Mouse (Mus musculus): ENCODE data around the gene Eif5a. TPM values are rescaled to one million over a fixed set of nuclear protein-coding genes. Genes with fewer than 3 reads are reported as not detected.
"Not testable (repeated sequence)": the region's sequence is repeated elsewhere in the genome, so short reads cannot be mapped to it uniquely, and the experiment has no call there.

The Eif5a gene
- polyA plus RNA-seq, 1 experiment from 2014 or later: 1,451 TPM

GRCm38 (mm10) chr11:69930967-69931537 lies 9.3 kb upstream of the Eif5a start:
- no peak overlapping the region for H3K27ac ChIP-seq

GRCm38 (mm10) chr11:69930176-69930575 lies 8.4 kb upstream of the Eif5a start:
- H3K36me3 ChIP-seq; H3K27me3 ChIP-seq (replicated peaks); H3K4me1 ChIP-seq; H3K4me3 ChIP-seq; H3K27ac ChIP-seq; H3K9ac ChIP-seq; H3K4me2 ChIP-seq (replicated peaks); ATAC-seq (ENCODE audit: low FRiP score, low read depth); H3K9me3 ChIP-seq: not testable (repeated sequence)
- 88% methylated on average over 8 of the region's 8 CpGs for WGBS

More at GRCm38 (mm10) chr11:69930967-69931537, 9.3 kb upstream of the Eif5a start:
- H3K4me2 ChIP-seq (replicated peaks): no peak overlapping the region
- WGBS: 74% methylated on average over 3 of the region's 3 CpGs
- H3K9me3 ChIP-seq: no peaks in the 10 kb centered on the region
- no peaks in the 10 kb centered on the region for H3K36me3 ChIP-seq
- peaks cover 13% of the 10 kb centered on the region for H3K4me1 ChIP-seq
- no peak for ATAC-seq (ENCODE audit: low FRiP score, low read depth)
- peaks cover 9% of the 10 kb centered on the region for H3K27me3 ChIP-seq (replicated peaks)
- H3K9ac ChIP-seq: no peak overlapping the region
- no peak overlapping the region for H3K4me3 ChIP-seq

- Histone ChIP-seq H3K9me3 (no peaks in the 10 kb centered on the region), H3K27ac (no peak overlapping the region), H3K4me2 (replicated peaks) (no peak overlapping the region), H3K27me3 (replicated peaks) (no peaks in the 10 kb centered on the region), H3K36me3 (no peaks in the 10 kb centered on the region), H3K9ac (no peak overlapping the region), H3K4me1 (peaks cover 4% of the 10 kb centered on the region; the same call in 1 of the 2 replicates), H3K4me3 (no peak overlapping the region)
- WGBS: 83% methylated on average over 4 of the region's 4 CpGs
- ATAC-seq (ENCODE audit: low FRiP score, low read depth): no peak
These were observed 8.0 kb upstream of the Eif5a start for GRCm38 (mm10) chr11:69929712-69930111.

- Histone ChIP-seq H3K9me3 (no peaks in the 10 kb centered on the region), H3K4me2 (replicated peaks) (no peak overlapping the region), H3K9ac (no peak overlapping the region), H3K4me3 (no peak overlapping the region), H3K36me3 (no peaks in the 10 kb centered on the region), H3K27me3 (replicated peaks) (no peaks in the 10 kb centered on the region), H3K27ac (no peak overlapping the region), H3K4me1 (no peaks in the 10 kb centered on the region)
- no peak for ATAC-seq (ENCODE audit: low FRiP score, low read depth)
- 94% methylated on average over 2 of the region's 2 CpGs for WGBS
These were observed 5.7 kb upstream of the Eif5a start for GRCm38 (mm10) chr11:69927501-69927900.

DNA sequence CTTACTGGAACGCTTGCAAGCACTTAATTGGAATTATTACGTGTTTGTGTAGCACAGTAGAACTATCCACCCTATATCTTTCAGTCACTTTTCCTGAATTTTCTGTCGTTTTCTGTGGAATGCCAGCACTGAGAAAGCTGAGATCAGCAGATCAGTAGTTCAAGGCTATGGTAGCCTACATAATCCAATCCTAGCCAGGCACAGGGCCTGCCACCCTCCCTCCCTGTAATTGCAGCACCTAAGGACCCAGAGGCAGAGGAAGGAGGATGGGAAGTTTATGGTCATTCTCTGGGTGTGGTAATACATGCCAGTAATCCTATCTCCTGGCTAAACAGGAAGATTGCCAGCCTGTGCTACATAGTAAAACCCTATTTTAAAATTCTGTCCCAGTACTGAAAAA lies 1.0 kb upstream of the Eif5a start:
- H3K9ac ChIP-seq: no peak overlapping the region
- no peak overlapping the region for H3K27ac ChIP-seq
- peak overlapping the region; percentile 93; the same call in 1 of the 2 replicates for H3K4me2 ChIP-seq (replicated peaks)
- H3K4me3 ChIP-seq: no peak overlapping the region
- H3K4me1 ChIP-seq: peaks cover 11% of the 10 kb centered on the region
- H3K9me3 ChIP-seq: no peaks in the 10 kb centered on the region
- WGBS: 69% methylated on average over 3 of the region's 3 CpGs
- ATAC-seq (ENCODE audit: low FRiP score, low read depth): no peak
- H3K36me3 ChIP-seq: peaks cover 15% of the 10 kb centered on the region
- H3K27me3 ChIP-seq (replicated peaks): no peaks in the 10 kb centered on the region

DNA sequence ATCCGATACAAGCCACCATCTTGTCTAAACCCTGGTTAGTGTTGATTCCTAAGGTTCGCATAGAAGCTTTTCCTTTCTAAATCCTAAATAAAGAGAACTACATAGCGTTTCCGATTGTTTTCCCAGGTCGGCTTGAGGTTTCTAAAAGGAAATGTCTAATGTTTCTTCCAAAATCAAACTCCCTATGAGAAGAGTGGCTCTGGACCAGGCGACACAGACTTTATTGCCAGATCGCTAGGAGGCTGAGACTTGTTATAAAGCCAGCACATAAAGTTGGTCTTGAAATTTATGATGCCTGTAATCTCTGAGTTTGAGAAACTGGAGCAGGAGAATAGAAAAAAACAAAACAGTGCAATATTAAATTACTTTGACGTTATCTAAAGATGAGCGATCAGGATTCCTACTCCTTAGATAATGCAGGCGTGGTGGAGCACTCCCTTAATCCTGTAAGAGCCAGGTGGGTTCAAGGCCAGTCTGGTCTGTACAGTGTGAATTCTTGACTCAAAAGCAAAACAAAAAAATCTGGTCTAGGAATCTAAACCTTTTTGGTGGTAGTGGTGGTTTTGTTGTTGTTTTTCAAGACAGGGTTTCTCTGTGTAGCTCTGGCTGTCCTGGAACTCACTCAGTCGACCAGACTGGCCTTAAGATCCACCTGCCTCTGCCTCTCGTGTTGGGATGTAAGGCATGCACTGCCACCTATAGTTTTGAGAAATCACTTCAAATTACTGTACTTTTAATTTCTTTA lies 426 bp upstream of the Eif5a start:
- H3K9ac ChIP-seq: peak overlapping the region; percentile 53
- H3K27ac ChIP-seq: peak overlapping the region; percentile 89
- H3K27me3 ChIP-seq (replicated peaks): no peaks in the 10 kb centered on the region
- H3K4me3 ChIP-seq: peak overlapping the region; percentile 97
- H3K36me3 ChIP-seq: peaks cover 22% of the 10 kb centered on the region
- 4% methylated on average over 12 of the region's 12 CpGs for WGBS
- H3K4me1 ChIP-seq: peaks cover 11% of the 10 kb centered on the region
- H3K9me3 ChIP-seq: no peaks in the 10 kb centered on the region
- H3K4me2 ChIP-seq (replicated peaks): peak overlapping the region; percentile 93
- no peak for ATAC-seq (ENCODE audit: low FRiP score, low read depth)

GRCm38 (mm10) chr11:69920266-69921031 lies 1.3 kb downstream of the Eif5a start:
- H3K4me3 ChIP-seq: peak overlapping the region; percentile 97
- H3K36me3 ChIP-seq: peaks cover 39% of the 10 kb centered on the region
- H3K27ac ChIP-seq: peak overlapping the region; percentile 84
- H3K9me3 ChIP-seq: no peaks in the 10 kb centered on the region
- H3K27me3 ChIP-seq (replicated peaks): no peaks in the 10 kb centered on the region
- H3K4me1 ChIP-seq: peaks cover 21% of the 10 kb centered on the region
- peak overlapping the region; percentile 95 for H3K9ac ChIP-seq
- peak; percentile 27 for ATAC-seq (ENCODE audit: low FRiP score, low read depth)
- 1% methylated on average over 63 of the region's 65 CpGs for WGBS
- H3K4me2 ChIP-seq (replicated peaks): peak overlapping the region; percentile 93

DNA sequence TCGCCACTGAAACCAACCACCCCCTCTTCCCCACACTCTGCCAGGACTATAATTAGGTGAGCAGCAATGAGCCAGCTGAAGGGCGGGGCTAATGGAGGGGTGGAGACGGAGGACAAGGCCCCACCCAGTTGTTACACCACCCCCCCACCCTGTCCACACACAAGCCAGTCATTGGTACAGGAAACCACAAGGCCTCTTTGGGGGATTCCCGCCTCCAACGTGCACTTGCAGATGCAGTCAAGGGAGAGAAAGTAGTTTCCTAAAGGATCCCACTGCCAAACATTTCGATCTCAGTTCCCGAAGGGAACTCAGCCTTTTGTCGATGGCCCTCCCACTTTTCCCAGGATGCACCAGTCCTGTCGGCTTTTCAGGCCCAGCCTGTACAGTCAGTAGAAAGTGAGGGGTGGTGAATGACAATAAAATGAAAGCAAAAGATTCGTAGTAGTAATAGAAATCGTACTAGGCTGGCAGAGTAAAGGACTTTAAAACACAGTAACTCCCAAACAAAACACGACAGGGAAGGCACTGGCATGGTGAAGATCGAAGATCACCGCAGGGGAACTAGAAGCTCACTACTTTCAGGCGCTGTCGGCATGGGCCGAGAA lies 2.0 kb downstream of the Eif5a start:
- ATAC-seq (ENCODE audit: low FRiP score, low read depth): no peak
- Histone ChIP-seq H3K36me3 (peaks cover 46% of the 10 kb centered on the region), H3K4me1 (peaks cover 28% of the 10 kb centered on the region), H3K27me3 (replicated peaks) (no peaks in the 10 kb centered on the region), H3K9me3 (no peaks in the 10 kb centered on the region), H3K4me3 (peak overlapping the region; percentile 97), H3K27ac (peak overlapping the region; percentile 84), H3K9ac (peak overlapping the region; percentile 95), H3K4me2 (replicated peaks) (peak overlapping the region; percentile 93)
- WGBS: 1% methylated on average over 17 of the region's 17 CpGs

GRCm38 (mm10) chr11:69919053-69919452 lies 2.7 kb downstream of the Eif5a start:
- Histone ChIP-seq H3K9me3 (no peaks in the 10 kb centered on the region), H3K4me1 (peaks cover 33% of the 10 kb centered on the region), H3K27ac (no peak overlapping the region), H3K4me3 (peak overlapping the region; percentile 97), H3K4me2 (replicated peaks) (peak overlapping the region; percentile 93), H3K9ac (peak overlapping the region; percentile 95), H3K36me3 (peaks cover 46% of the 10 kb centered on the region), H3K27me3 (replicated peaks) (no peaks in the 10 kb centered on the region)
- WGBS: 85% methylated on average over 9 of the region's 9 CpGs
- no peak for ATAC-seq (ENCODE audit: low FRiP score, low read depth)

GRCm38 (mm10) chr11:69918118-69918517 lies 3.6 kb downstream of the Eif5a start:
- Histone ChIP-seq H3K4me2 (replicated peaks) (no peak overlapping the region), H3K4me1 (peaks cover 37% of the 10 kb centered on the region), H3K4me3 (no peak overlapping the region), H3K9me3 (no peaks in the 10 kb centered on the region), H3K27me3 (replicated peaks) (no peaks in the 10 kb centered on the region), H3K27ac (no peak overlapping the region), H3K9ac (no peak overlapping the region), H3K36me3 (peaks cover 48% of the 10 kb centered on the region)
- no peak for ATAC-seq (ENCODE audit: low FRiP score, low read depth)
- WGBS: 88% methylated on average over 5 of the region's 5 CpGs

DNA sequence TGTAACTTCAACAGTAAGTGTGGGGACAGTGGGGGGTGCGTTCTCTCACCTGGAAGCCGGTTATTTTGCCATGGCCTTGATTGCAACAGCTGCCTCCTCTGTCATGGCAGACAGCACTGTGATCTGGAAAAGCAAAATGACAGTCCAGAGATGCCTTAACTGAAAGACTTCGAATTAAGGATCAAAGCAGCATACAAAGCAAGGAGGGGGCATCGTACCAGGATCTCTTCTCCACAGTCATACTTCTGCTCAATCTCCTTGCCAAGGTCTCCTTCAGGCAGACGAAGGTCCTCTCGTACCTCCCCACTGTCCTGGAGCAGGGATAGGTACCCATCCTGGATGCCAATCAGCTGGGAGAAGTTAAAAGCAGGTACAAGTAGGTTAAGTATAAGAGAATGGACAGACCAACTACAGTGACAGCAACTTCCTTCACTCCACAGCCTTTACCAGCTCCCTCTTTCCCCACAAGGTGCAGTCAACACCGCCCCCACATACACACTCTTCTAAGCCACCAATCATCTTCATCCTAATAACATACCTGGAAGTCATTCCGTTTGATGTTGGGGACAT lies 4.3 kb downstream of the Eif5a start:
- no peak overlapping the region for H3K9ac ChIP-seq
- WGBS: 84% methylated on average over 8 of the region's 8 CpGs

More for the DNA sequence above, 4.3 kb downstream of the Eif5a start:
- no peaks in the 10 kb centered on the region for H3K9me3 ChIP-seq
- H3K4me1 ChIP-seq: peaks cover 41% of the 10 kb centered on the region
- H3K27me3 ChIP-seq (replicated peaks): no peaks in the 10 kb centered on the region
- no peak for ATAC-seq (ENCODE audit: low FRiP score, low read depth)
- no peak overlapping the region for H3K4me3 ChIP-seq
- no peak overlapping the region for H3K4me2 ChIP-seq (replicated peaks)
- no peak overlapping the region for H3K27ac ChIP-seq
- H3K36me3 ChIP-seq: peaks cover 54% of the 10 kb centered on the region

Data from neural tube, embryonic 12.5 days (tissue).